Mouse (Mus musculus): ENCODE data around the gene Cyp4f39.
"Not testable (repeated sequence)": the region's sequence is repeated elsewhere in the genome, so short reads cannot be mapped to it uniquely, and the experiment has no call there.

The Cyp4f39 gene

GRCm38 (mm10) chr17:32528408-32529337 lies 76.2 kb downstream of the Cyp4f39 start:
- DNase-seq (ENCODE audit: low read depth): peak; percentile 95

- not testable (repeated sequence) for DNase-seq (ENCODE audit: low read depth)
These were observed 79.8 kb downstream of the Cyp4f39 start for GRCm38 (mm10) chr17:32532356-32532755.

GRCm38 (mm10) chr17:32534068-32534467 lies 81.5 kb downstream of the Cyp4f39 start:
- DNase-seq (ENCODE audit: low read depth): no peak

GRCm38 (mm10) chr17:32536051-32536866 lies 83.7 kb downstream of the Cyp4f39 start, which contains the start of gene Cyp4f16:
Gene Cyp4f16 (plus strand): TSS chr17:32536558.
- DNase-seq (ENCODE audit: low read depth): peak; percentile 37

- DNase-seq (ENCODE audit: low read depth): no peak
These were observed 84.3 kb downstream of the Cyp4f39 start for GRCm38 (mm10) chr17:32536867-32537250.
